Mouse (Mus musculus) CH12.LX (cell line): ENCODE data around the gene Hibch. TPM values are rescaled to one million over a fixed set of nuclear protein-coding genes. Genes with fewer than 3 reads are reported as not detected.
A peak's percentile ranks its signal among the peaks of the same experiment; 100 is the strongest.

ENCODE experiments used
- DNase-seq: peaks from one replicate; pipeline ENCODE4 v3.0.0-alpha.2; 2013; ENCODE audit errors: extremely low read depth
- H3K27ac ChIP-seq: 2 replicates; pipeline ENCODE4 v1.5.1; 2012; ENCODE audit warnings: low read depth, mild to moderate bottlenecking, control low read depth, moderate library complexity; ENCODE audit not compliant: insufficient read depth
- H3K27me3 ChIP-seq: replicated peaks from 2 replicates; pipeline ENCODE3; 2012; ENCODE audit warnings: inconsistent platforms
- H3K36me3 ChIP-seq, 2 experiments: replicated peaks in 1 of 2; 2 replicates each; pipeline versions ENCODE3 to v1.6.1; 2012; ENCODE audit warnings: inconsistent platforms in 1 of 2, low read length in 1 of 2, mild to moderate bottlenecking in 1 of 2, mixed read lengths in 1 of 2, moderate library complexity in 1 of 2; ENCODE audit not compliant: control insufficient read depth in 1 of 2, insufficient read depth in 1 of 2
- H3K4me1 ChIP-seq, 2 experiments: 2 replicates each; pipeline ENCODE4 v1.6.1; 2012; ENCODE audit warnings: inconsistent platforms in 1 of 2, moderate library complexity in 1 of 2; ENCODE audit not compliant: insufficient read depth in 2 of 2, control insufficient read depth in 1 of 2
- H3K4me2 ChIP-seq: 2 replicates; pipeline ENCODE4 v1.6.1; 2012; ENCODE audit warnings: low read depth, mild to moderate bottlenecking, control low read depth; ENCODE audit not compliant: poor library complexity, insufficient read depth, severe bottlenecking
- H3K4me3 ChIP-seq, 3 experiments: fragments of 150-350 bp in 1 of 3; sonication (generic) in 1 of 3; replicated peaks in 1 of 3; 2 replicates each; pipeline versions ENCODE3 to v1.5.1; 2011 to 2012; ENCODE audit warnings: low read depth in 2 of 3, low read length in 2 of 3, mild to moderate bottlenecking in 2 of 3, moderate library complexity in 2 of 3, control low read depth in 1 of 3, improper control_type of control experiment in 1 of 3, inconsistent platforms in 1 of 3, mixed read lengths in 1 of 3; ENCODE audit not compliant: poor library complexity in 1 of 3
- H3K79me2 ChIP-seq: replicated peaks from 2 replicates; pipeline ENCODE4 v1.6.1; 2012; ENCODE audit warnings: mild to moderate bottlenecking, moderate library complexity; ENCODE audit not compliant: control insufficient read depth, poor library complexity, insufficient read depth, severe bottlenecking; ENCODE audit errors: extremely low read depth
- H3K9ac ChIP-seq: 2 replicates; pipeline ENCODE4 v1.6.1; 2012; ENCODE audit warnings: low read depth, mild to moderate bottlenecking, control low read depth, moderate library complexity; ENCODE audit not compliant: insufficient read depth
- H3K9me3 ChIP-seq: replicated peaks from 2 replicates; pipeline ENCODE3; 2012; ENCODE audit warnings: low read length, inconsistent platforms, mixed read lengths
- CHD2 ChIP-seq: IDR thresholded peaks from 2 replicates; pipeline ENCODE4 v1.6.1; 2011; ENCODE audit warnings: low read length, improper control_type of control experiment
- CTCF ChIP-seq, 2 experiments: IDR thresholded peaks in 1 of 2; conservative IDR thresholded peaks in 1 of 2; 2 replicates each; pipeline ENCODE4 v1.5.1; 2011 to 2012; ENCODE audit warnings: low read depth in 2 of 2, low read length in 2 of 2, improper control_type of control experiment in 1 of 2, inconsistent platforms in 1 of 2, mild to moderate bottlenecking in 1 of 2, moderate library complexity in 1 of 2
- E2F4 ChIP-seq: IDR thresholded peaks from 2 replicates; pipeline ENCODE4 v1.6.1; 2011; ENCODE audit warnings: low read depth, low read length, improper control_type of control experiment; ENCODE audit not compliant: insufficient replicate concordance
- ELF1 ChIP-seq: IDR thresholded peaks from 2 replicates; pipeline ENCODE4 v1.6.1; 2014; ENCODE audit warnings: low read depth, mild to moderate bottlenecking, inconsistent platforms, low read length, improper control_type of control experiment
- EP300 ChIP-seq: IDR thresholded peaks from 2 replicates; pipeline ENCODE4 v1.6.1; 2011; ENCODE audit warnings: low read length, improper control_type of control experiment
- GABPA ChIP-seq: IDR thresholded peaks from 2 replicates; pipeline ENCODE4 v1.6.1; 2012; ENCODE audit warnings: low read depth, low read length, improper control_type of control experiment, inconsistent platforms; ENCODE audit not compliant: insufficient replicate concordance
- HCFC1 ChIP-seq: IDR thresholded peaks from 2 replicates; pipeline ENCODE4 v1.6.1; 2012; ENCODE audit warnings: low read depth, mild to moderate bottlenecking, inconsistent platforms, low read length, improper control_type of control experiment
- JUN ChIP-seq: IDR thresholded peaks from 2 replicates; pipeline ENCODE4 v1.6.1; 2011; ENCODE audit warnings: low read depth, mild to moderate bottlenecking, low read length, improper control_type of control experiment, moderate library complexity; ENCODE audit not compliant: insufficient read depth
- JUND ChIP-seq: conservative IDR thresholded peaks from 2 replicates; pipeline ENCODE4 v1.6.1; 2011; ENCODE audit warnings: low read depth, low read length, improper control_type of control experiment
- MAFK ChIP-seq: IDR thresholded peaks from 2 replicates; pipeline ENCODE4 v1.6.1; 2011; ENCODE audit warnings: low read length, improper control_type of control experiment; ENCODE audit not compliant: insufficient replicate concordance
- MAX ChIP-seq: IDR thresholded peaks from 2 replicates; pipeline ENCODE4 v1.6.1; 2011; ENCODE audit warnings: low read length, improper control_type of control experiment
- MAZ ChIP-seq: IDR thresholded peaks from 2 replicates; pipeline ENCODE4 v1.6.1; 2012; ENCODE audit warnings: low read depth, mild to moderate bottlenecking, inconsistent platforms, low read length, improper control_type of control experiment, moderate library complexity
- MEF2A ChIP-seq: IDR thresholded peaks from 2 replicates; pipeline ENCODE4 v1.6.1; 2014; ENCODE audit warnings: low read depth, mild to moderate bottlenecking, inconsistent platforms, low read length, improper control_type of control experiment, borderline replicate concordance
- MYC ChIP-seq: IDR thresholded peaks from 2 replicates; pipeline ENCODE4 v1.6.1; 2011; ENCODE audit warnings: low read depth, mild to moderate bottlenecking, improper control_type of control experiment, low read length
- NRF1 ChIP-seq: IDR thresholded peaks from 2 replicates; pipeline ENCODE4 v1.6.1; 2014; ENCODE audit warnings: low read depth, mild to moderate bottlenecking, inconsistent platforms, low read length, improper control_type of control experiment, moderate library complexity
- RAD21 ChIP-seq: IDR thresholded peaks from 2 replicates; pipeline ENCODE4 v1.6.1; 2011; ENCODE audit warnings: low read depth, mild to moderate bottlenecking, low read length, improper control_type of control experiment, moderate library complexity
- TBP ChIP-seq: conservative IDR thresholded peaks from 2 replicates; pipeline ENCODE4 v1.6.1; 2011; ENCODE audit warnings: low read depth, low read length, improper control_type of control experiment
- UBTF ChIP-seq: IDR thresholded peaks from 2 replicates; pipeline ENCODE4 v1.6.1; 2012; ENCODE audit warnings: low read depth, mild to moderate bottlenecking, inconsistent platforms, low read length, improper control_type of control experiment, moderate library complexity
- USF2 ChIP-seq: conservative IDR thresholded peaks from 2 replicates; pipeline ENCODE4 v1.6.1; 2011; ENCODE audit warnings: low read depth, low read length, improper control_type of control experiment
- ZC3H11A ChIP-seq: IDR thresholded peaks from 2 replicates; pipeline ENCODE4 v1.6.1; 2012; ENCODE audit warnings: low read depth, mild to moderate bottlenecking, inconsistent platforms, low read length, improper control_type of control experiment
- ZKSCAN1 ChIP-seq: IDR thresholded peaks from 2 replicates; pipeline ENCODE4 v1.6.1; 2012; ENCODE audit warnings: low read depth, inconsistent platforms, low read length, improper control_type of control experiment, borderline replicate concordance
- dilution Hi-C: fragments of 300-500 bp; cut with MboI; formaldehyde crosslinking; loops from 2 replicates; pipeline ENCODE4 v1.14.3; 2020; ENCODE audit warnings: low sequenced_read_pairs; ENCODE audit not compliant: extremely low pct_unique_long_range_greater_than_20kb, extremely low pct_ligation_motif_present
- in situ Hi-C: fragments of 300-500 bp; cut with MboI; formaldehyde crosslinking; loops from 3 replicates; pipeline ENCODE4 v1.14.3; 2019; ENCODE audit warnings: low sequenced_read_pairs, low pct_ligation_motif_present, low pct_unique_long_range_greater_than_20kb, mixed read lengths
- polyA plus RNA-seq: library from polyadenylated mRNA; unstranded; fragments of >175 nt; gene quantifications from 2 replicates; pipeline ENCODE4 v1.2.1, GENCODE M21; 2012; ENCODE audit warnings: low read depth; ENCODE audit not compliant: insufficient read length
- total RNA-seq, 2 experiments: library from RNA; depleted of rRNA; stranded (reverse); fragments of 300-350 nt in 1 of 2; fragments of >200 nt in 1 of 2; gene quantifications; 2 replicates each; pipeline ENCODE4 v1.2.3; 2012 to 2014

Hibch gene
- total and polyA plus RNA-seq, 3 experiments = 17.1 to 32.3 (median 20.6) TPM

DNA sequence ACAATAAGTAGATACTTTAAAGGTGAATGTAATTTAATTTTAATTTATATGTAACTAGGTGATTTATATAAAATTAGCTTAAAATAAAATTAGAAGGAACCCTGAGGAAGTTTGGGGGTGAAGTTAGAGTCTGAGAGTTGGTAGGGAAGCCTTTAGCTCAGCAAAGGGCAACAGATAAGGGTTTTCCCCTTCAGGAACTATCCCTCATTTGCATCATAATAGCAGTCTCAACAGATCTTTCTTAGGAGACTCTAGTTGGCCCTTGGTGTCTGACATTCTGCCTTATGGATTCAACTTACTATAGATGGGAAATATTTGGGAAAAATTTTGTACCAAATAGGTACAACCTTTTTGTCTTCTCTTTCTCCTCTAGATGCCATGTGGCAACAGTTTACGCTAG is 19.5 kb downstream of the Hibch start:
- H3K79me2 ChIP-seq = no peaks in the 10 kb centered on the region
- H3K9me3 ChIP-seq = no peaks in the 10 kb centered on the region
- in situ Hi-C loops = loop anchor here (25.0 kb wide), 1 partner anchor 227 kb away; the partner anchor contains the start of gene Nemp2
- TF ChIP-seq MAZ (no peak), EP300 (0 out of 2 replicates have a peak, but pooled peaks have one; percentile 20)
- TF ChIP-seq, all 38 proteins: peak for 1
- Histone ChIP-seq H3K4me3 (no peak overlapping the region), H3K4me2 (no peak overlapping the region), H3K9ac (no peak overlapping the region), H3K4me1 (peaks cover 10 to 19% of the 10 kb centered on the region in 2 experiments), H3K27me3 (no peaks in the 10 kb centered on the region), H3K27ac (no peak overlapping the region), H3K36me3 (peaks cover 8 to 31% of the 10 kb centered on the region in 2 experiments)
- DNase-seq = peak; percentile 30
- dilution Hi-C loops = no loop called here

DNA sequence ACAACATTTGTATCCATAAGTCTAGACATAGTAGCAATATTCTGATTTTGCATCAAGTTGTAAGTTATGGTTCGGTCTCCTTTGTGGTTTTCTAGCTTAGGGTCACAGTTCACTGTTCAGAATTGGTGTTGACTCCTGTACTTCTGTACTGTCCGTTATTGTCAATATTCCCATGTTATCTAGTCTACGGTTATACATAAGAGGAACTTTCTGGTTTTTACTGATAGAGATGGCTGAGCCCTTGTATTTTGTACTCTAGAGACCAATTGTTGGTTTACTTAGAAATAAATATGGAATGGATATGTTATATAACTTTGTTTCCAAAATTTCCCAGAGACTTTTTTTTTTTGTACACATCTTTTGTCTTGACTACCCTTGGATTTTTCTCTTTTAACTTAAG is 21.3 kb downstream of the Hibch start:
- H3K9me3 ChIP-seq = no peaks in the 10 kb centered on the region
- dilution Hi-C loops = no loop called here
- in situ Hi-C loops = loop anchor here (25.0 kb wide), 1 partner anchor 229 kb away; the partner anchor contains the start of gene Nemp2

DNA sequence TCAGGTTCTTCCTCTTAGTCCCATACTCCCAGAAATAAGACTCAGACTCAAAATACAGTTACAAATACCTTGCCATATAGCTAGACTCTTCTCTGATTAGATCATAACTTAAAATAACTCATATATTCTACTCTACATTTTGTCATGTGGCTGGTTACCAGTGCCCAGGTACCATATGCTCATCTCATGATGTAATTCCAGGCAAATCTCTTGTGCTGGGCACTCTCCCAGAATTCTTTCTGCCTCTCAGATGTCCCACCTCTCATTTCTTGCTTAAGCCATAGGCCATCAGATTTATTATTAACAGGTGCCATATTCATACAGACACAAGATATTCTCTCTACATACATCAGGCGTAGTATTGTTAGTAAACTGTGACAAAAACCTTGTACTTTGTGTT is 23.1 kb downstream of the Hibch start:
- in situ Hi-C loops = loop anchor here (25.0 kb wide), 1 partner anchor 231 kb away; the partner anchor contains the start of gene Nemp2
- dilution Hi-C loops = no loop called here
- H3K4me1 ChIP-seq = peaks cover 10 to 32% of the 10 kb centered on the region in 2 experiments

More for the DNA sequence above, 21.3 kb downstream of the Hibch start:
- no peaks in the 10 kb centered on the region for H3K27me3 ChIP-seq
- DNase-seq = no peak
- no peak overlapping the region for H3K9ac ChIP-seq
- peaks cover 4 to 27% of the 10 kb centered on the region in 2 experiments for H3K36me3 ChIP-seq
- no peak overlapping the region for H3K4me2 ChIP-seq
- peaks cover 10 to 19% of the 10 kb centered on the region in 2 experiments for H3K4me1 ChIP-seq
- no peak overlapping the region for H3K27ac ChIP-seq
- TF ChIP-seq GABPA (no peak), USF2 (no peak), JUN (no peak), ELF1 (no peak), MAX (no peak), ZKSCAN1 (no peak), UBTF (no peak), MYC (no peak), MAFK (no peak), JUND (no peak), RAD21 (no peak), CHD2 (no peak), MEF2A (no peak), E2F4 (no peak), TBP (no peak)
- no peaks in the 10 kb centered on the region for H3K79me2 ChIP-seq
- H3K4me3 ChIP-seq = no peak overlapping the region

More for the DNA sequence above, 23.1 kb downstream of the Hibch start:
- H3K9me3 ChIP-seq = no peaks in the 10 kb centered on the region
- no peaks in the 10 kb centered on the region for H3K27me3 ChIP-seq
- H3K4me3 ChIP-seq = no peak overlapping the region
- peaks cover 4 to 33% of the 10 kb centered on the region in 2 experiments for H3K36me3 ChIP-seq
- H3K4me2 ChIP-seq = no peak overlapping the region
- no peaks in the 10 kb centered on the region for H3K79me2 ChIP-seq
- TF ChIP-seq NRF1 = no peak
- no peak for TF ChIP-seq HCFC1
- no peak for TF ChIP-seq EP300
- no peak for TF ChIP-seq ZC3H11A
- no peak for TF ChIP-seq E2F4
- TF ChIP-seq CTCF (conservative IDR thresholded peaks at IDR 0.05 in 1 of 2, IDR thresholded peaks at IDR 0.05 in 1 of 2; ENCODE audit: low read depth in 2 of 2, low read length in 2 of 2) = no peak
- no peak overlapping the region for H3K27ac ChIP-seq
- H3K9ac ChIP-seq = no peak overlapping the region
- no peak for DNase-seq
